ENCODE assay signal across 8 mouse cellular contexts in genomic region chr1:92640393-92640792, GRCm38 (mm10). TPM values are rescaled to one million over a fixed set of nuclear protein-coding genes. Genes with fewer than 3 reads are reported as not detected.
DNase-seq lines count a peak whose midpoint lies in the region; ATAC-seq lines count a peak whose summit lies in the region.

No protein-coding gene starts in this region.

- no peak overlapping the region for H3K4me2 ChIP-seq in midbrain, embryonic 11.5 days
- peak overlapping the region; percentile 99 for H3K4me2 ChIP-seq in forebrain, embryonic 12.5 days
- peak overlapping the region; percentile 75 for H3K4me2 ChIP-seq in liver, embryonic 13.5 days

- H3K4me1 ChIP-seq in midbrain, embryonic 10.5 days = peaks cover 25% of the 10 kb centered on the region
- peaks cover 10% of the 10 kb centered on the region for H3K4me1 ChIP-seq in midbrain, embryonic 11.5 days (ENCODE audit: control insufficient read depth, insufficient read depth, low read length)
- peaks cover 16% of the 10 kb centered on the region for H3K4me1 ChIP-seq in forebrain, embryonic 12.5 days
- H3K4me1 ChIP-seq in liver, embryonic 13.5 days (replicated peaks) = peaks cover 27% of the 10 kb centered on the region

- WGBS in midbrain, embryonic 10.5 days = 91% methylated on average over 6 of the region's 6 CpGs
- WGBS in midbrain, embryonic 11.5 days = 93% methylated on average over 6 of the region's 6 CpGs
- WGBS in forebrain, embryonic 12.5 days = 95% methylated on average over 6 of the region's 6 CpGs
- WGBS in liver, embryonic 13.5 days (ENCODE audit: insufficient replicate concordance) = 44% methylated on average over 6 of the region's 6 CpGs

- H3K27me3 ChIP-seq in midbrain, embryonic 10.5 days (ENCODE audit: low read depth, poor library complexity, severe bottlenecking) = no peaks in the 10 kb centered on the region
- no peaks in the 10 kb centered on the region for H3K27me3 ChIP-seq in midbrain, embryonic 11.5 days (ENCODE audit: control insufficient read depth, insufficient read depth, low read length)
- no peaks in the 10 kb centered on the region for H3K27me3 ChIP-seq in forebrain, embryonic 12.5 days
- H3K27me3 ChIP-seq in liver, embryonic 13.5 days = no peaks in the 10 kb centered on the region

- H3K9ac ChIP-seq in midbrain, embryonic 11.5 days (ENCODE audit: low read length) = no peak overlapping the region; the same call in 1 of the 2 replicates
- H3K9ac ChIP-seq in forebrain, embryonic 12.5 days = no peak overlapping the region
- peak overlapping the region; percentile 87 for H3K9ac ChIP-seq in liver, embryonic 13.5 days

- DNase-seq in midbrain, embryonic 10.5 days (ENCODE audit: low spot score) = no peak
- DNase-seq in midbrain, embryonic 11.5 days (ENCODE audit: low spot score, missing footprints) = no peak
- DNase-seq in liver, embryonic 13.5 days = no peak
- peak; percentile 17 for DNase-seq in thymus, postnatal 25 days
- DNase-seq in adrenal gland, adult 8-10 months = no peak
- no peak for DNase-seq in kidney, postnatal 4 days
- no peak for DNase-seq in kidney, adult 9 months

- H3K9me3 ChIP-seq in midbrain, embryonic 10.5 days (replicated peaks) = no peaks in the 10 kb centered on the region
- no peaks in the 10 kb centered on the region for H3K9me3 ChIP-seq in midbrain, embryonic 11.5 days (ENCODE audit: control insufficient read depth, low read length)
- no peaks in the 10 kb centered on the region for H3K9me3 ChIP-seq in forebrain, embryonic 12.5 days
- H3K9me3 ChIP-seq in liver, embryonic 13.5 days (replicated peaks) = no peaks in the 10 kb centered on the region

- no peak overlapping the region for H3K27ac ChIP-seq in midbrain, embryonic 10.5 days (replicated peaks)
- no peak overlapping the region for H3K27ac ChIP-seq in midbrain, embryonic 11.5 days (ENCODE audit: low read depth, low read length)
- no peak overlapping the region for H3K27ac ChIP-seq in forebrain, embryonic 12.5 days
- H3K27ac ChIP-seq in liver, embryonic 13.5 days = no peak overlapping the region

- H3K4me3 ChIP-seq in midbrain, embryonic 10.5 days = peak overlapping the region; percentile 96
- H3K4me3 ChIP-seq in midbrain, embryonic 11.5 days (ENCODE audit: low read depth, low read length) = no peak overlapping the region
- peak overlapping the region; percentile 91; the same call in 1 of the 2 replicates for H3K4me3 ChIP-seq in forebrain, embryonic 12.5 days (replicated peaks)
- peak overlapping the region; percentile 86 for H3K4me3 ChIP-seq in liver, embryonic 13.5 days (replicated peaks)

- no peak for ATAC-seq in midbrain, embryonic 11.5 days (ENCODE audit: low FRiP score)
- ATAC-seq in forebrain, embryonic 12.5 days (ENCODE audit: low FRiP score) = no peak
- ATAC-seq in liver, embryonic 13.5 days (ENCODE audit: low read depth) = no peak

- H3K36me3 ChIP-seq in midbrain, embryonic 10.5 days = peaks cover 44% of the 10 kb centered on the region
- H3K36me3 ChIP-seq in midbrain, embryonic 11.5 days (ENCODE audit: control insufficient read depth, insufficient read depth, low read length) = peaks cover 8% of the 10 kb centered on the region; the same call in 1 of the 2 replicates
- H3K36me3 ChIP-seq in forebrain, embryonic 12.5 days (replicated peaks) = peaks cover 40% of the 10 kb centered on the region
- H3K36me3 ChIP-seq in liver, embryonic 13.5 days = peaks cover 40% of the 10 kb centered on the region

RNA-seq across cellular contexts. Expression of gene Cops9, which starts 1.4 kb away (rescaled TPM):
- polyA plus RNA-seq in midbrain, embryonic 10.5 days (2016; fragmentation: Nextera tagmentation; extraction: Ambion mirVana) = 368 and 378 TPM in 2 replicates
- polyA plus RNA-seq in midbrain, embryonic 11.5 days (2014; fragmentation: Nextera tagmentation; extraction: Ambion mirVana) = 354 and 411 TPM in 2 replicates
- polyA plus RNA-seq in forebrain, embryonic 12.5 days (2016; fragmentation: Nextera tagmentation; extraction: Ambion mirVana) = 383 and 390 TPM in 2 replicates
- polyA plus RNA-seq in liver, embryonic 13.5 days (2015; fragmentation: Nextera tagmentation; extraction: Ambion mirVana) = 204 and 226 TPM in 2 replicates
- total RNA-seq in adrenal gland, adult 8-10 months (2022) = 100 to 1,000 TPM; 279 to 327 (median 313) TPM

RNA-seq across cellular contexts. Expression of gene Otos, which starts 8.2 kb away (rescaled TPM):
- polyA plus RNA-seq in midbrain, embryonic 10.5 days (2016; fragmentation: Nextera tagmentation; extraction: Ambion mirVana) = 0.07 TPM in 1 of 2 replicates, not detected in the other
- 0.08 TPM in 1 of 2 replicates, not detected in the other for polyA plus RNA-seq in midbrain, embryonic 11.5 days (2014; fragmentation: Nextera tagmentation; extraction: Ambion mirVana)
- 0.12 and 0.20 TPM in 2 replicates for polyA plus RNA-seq in forebrain, embryonic 12.5 days (2016; fragmentation: Nextera tagmentation; extraction: Ambion mirVana)
- not detected in 2 replicates for polyA plus RNA-seq in liver, embryonic 13.5 days (2015; fragmentation: Nextera tagmentation; extraction: Ambion mirVana)
- total RNA-seq in adrenal gland, adult 8-10 months (2022) = under 1 TPM in 1 of 4 experiments, not detected in 3; 0.56 TPM

RNA-seq across cellular contexts. Expression of gene Olfr12, which starts 22.8 kb away (rescaled TPM):
- not detected in 2 replicates for polyA plus RNA-seq in midbrain, embryonic 10.5 days (2016; fragmentation: Nextera tagmentation; extraction: Ambion mirVana)
- polyA plus RNA-seq in midbrain, embryonic 11.5 days (2014; fragmentation: Nextera tagmentation; extraction: Ambion mirVana) = 0.05 and 0.12 TPM in 2 replicates
- polyA plus RNA-seq in forebrain, embryonic 12.5 days (2016; fragmentation: Nextera tagmentation; extraction: Ambion mirVana) = not detected in 2 replicates
- polyA plus RNA-seq in liver, embryonic 13.5 days (2015; fragmentation: Nextera tagmentation; extraction: Ambion mirVana) = not detected in 2 replicates
- not detected for total RNA-seq in adrenal gland, adult 8-10 months (2022)

RNA-seq across cellular contexts. Expression of gene Olfr1410, which starts 34.8 kb away (rescaled TPM):
- not detected in 2 replicates for polyA plus RNA-seq in midbrain, embryonic 10.5 days (2016; fragmentation: Nextera tagmentation; extraction: Ambion mirVana)
- not detected in 2 replicates for polyA plus RNA-seq in midbrain, embryonic 11.5 days (2014; fragmentation: Nextera tagmentation; extraction: Ambion mirVana)
- not detected in 2 replicates for polyA plus RNA-seq in forebrain, embryonic 12.5 days (2016; fragmentation: Nextera tagmentation; extraction: Ambion mirVana)
- polyA plus RNA-seq in liver, embryonic 13.5 days (2015; fragmentation: Nextera tagmentation; extraction: Ambion mirVana) = not detected in 2 replicates
- total RNA-seq in adrenal gland, adult 8-10 months (2022) = not detected

RNA-seq across cellular contexts. Expression of gene Olfr1411, which starts 46.2 kb away (rescaled TPM):
- polyA plus RNA-seq in midbrain, embryonic 10.5 days (2016; fragmentation: Nextera tagmentation; extraction: Ambion mirVana) = not detected in 2 replicates
- not detected in 2 replicates for polyA plus RNA-seq in midbrain, embryonic 11.5 days (2014; fragmentation: Nextera tagmentation; extraction: Ambion mirVana)
- not detected in 2 replicates for polyA plus RNA-seq in forebrain, embryonic 12.5 days (2016; fragmentation: Nextera tagmentation; extraction: Ambion mirVana)
- not detected in 2 replicates for polyA plus RNA-seq in liver, embryonic 13.5 days (2015; fragmentation: Nextera tagmentation; extraction: Ambion mirVana)
- total RNA-seq in adrenal gland, adult 8-10 months (2022) = not detected
